Mouse (Mus musculus) E14TG2a.4 (cell line): ENCODE measurements around the gene Actr3b.

Experiments
- CTCF ChIP-seq: conservative IDR thresholded peaks from 2 replicates; pipeline ENCODE4 v1.5.1; 2014; ENCODE audit warnings: low read length
- POU5F1 ChIP-seq: IDR thresholded peaks from 2 replicates; pipeline ENCODE4 v1.6.1; 2014; ENCODE audit warnings: low read length, borderline replicate concordance

GRCm38 (mm10) chr5:25866201-25866600 lies 106.4 kb downstream of the Actr3b start:
- TF ChIP-seq CTCF (no peak), POU5F1 (no peak)
